Mouse (Mus musculus) neural tube, embryonic 10.5 days (tissue): Measurements from ENCODE around the gene Rarb.
A peak's percentile ranks its signal among the peaks of the same experiment; 100 is the strongest.

Source experiments
- DNase-seq: peaks from one replicate; pipeline ENCODE4 v3.0.0-alpha.2; 2017; ENCODE audit warnings: low spot score; ENCODE audit errors: extremely low spot score

Rarb gene

DNA sequence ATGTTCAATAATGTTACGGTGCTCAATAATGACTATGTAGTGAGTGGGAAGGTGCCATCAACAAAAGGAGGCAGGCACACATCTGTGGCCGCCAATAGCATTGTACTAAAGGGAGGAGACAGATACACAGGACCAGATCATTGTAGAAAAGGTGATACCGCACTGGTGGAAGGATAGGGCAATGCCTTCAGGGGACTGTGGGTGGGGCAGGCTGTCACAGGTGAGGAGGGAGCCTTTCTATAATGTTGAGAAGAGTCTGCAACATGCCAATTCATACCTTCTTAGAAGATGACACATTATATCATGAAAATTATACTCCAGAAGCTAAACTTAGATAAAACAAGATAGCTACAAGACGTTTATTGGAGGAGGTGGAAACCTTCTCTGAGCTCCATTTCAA, 381.6 kb downstream of the Rarb start:
- no peak for DNase-seq

DNA sequence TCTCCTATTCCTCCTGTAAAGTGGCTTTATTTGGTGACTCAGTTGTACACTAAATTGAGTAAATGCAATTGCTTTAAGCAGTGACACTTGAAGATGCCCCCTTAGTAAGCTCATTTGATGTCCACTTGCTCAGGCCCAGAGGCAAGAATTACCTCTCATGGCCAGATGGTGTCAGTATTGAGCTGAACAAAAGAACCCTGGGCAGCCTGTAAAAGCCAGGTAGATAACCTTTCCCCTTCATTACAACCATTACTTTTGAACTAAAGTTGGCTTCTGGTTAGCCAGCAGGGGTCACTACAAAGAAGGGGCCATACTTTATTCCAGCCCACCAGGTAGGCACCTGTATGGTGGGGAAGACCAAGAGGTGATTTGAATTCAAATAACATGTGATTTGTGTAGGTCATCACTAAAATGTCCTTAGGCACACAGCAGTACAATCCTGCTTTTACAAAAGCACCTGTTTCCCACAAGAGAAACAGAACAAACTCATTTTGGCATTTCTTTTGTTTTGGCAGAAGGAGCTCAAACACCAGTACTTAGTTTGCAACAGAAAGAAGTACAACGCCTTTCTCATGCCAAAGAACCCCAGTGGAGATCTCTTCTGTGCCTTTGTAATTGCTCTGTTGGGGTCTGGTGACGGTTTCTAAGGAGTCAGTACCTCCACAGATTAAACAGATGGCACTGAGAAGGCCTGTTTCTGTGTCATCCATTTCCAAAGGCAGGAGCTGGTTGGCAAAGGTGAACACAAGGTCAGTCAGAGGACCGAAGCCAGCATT, 384.4 kb downstream of the Rarb start:
- DNase-seq = peak; percentile 61

DNA sequence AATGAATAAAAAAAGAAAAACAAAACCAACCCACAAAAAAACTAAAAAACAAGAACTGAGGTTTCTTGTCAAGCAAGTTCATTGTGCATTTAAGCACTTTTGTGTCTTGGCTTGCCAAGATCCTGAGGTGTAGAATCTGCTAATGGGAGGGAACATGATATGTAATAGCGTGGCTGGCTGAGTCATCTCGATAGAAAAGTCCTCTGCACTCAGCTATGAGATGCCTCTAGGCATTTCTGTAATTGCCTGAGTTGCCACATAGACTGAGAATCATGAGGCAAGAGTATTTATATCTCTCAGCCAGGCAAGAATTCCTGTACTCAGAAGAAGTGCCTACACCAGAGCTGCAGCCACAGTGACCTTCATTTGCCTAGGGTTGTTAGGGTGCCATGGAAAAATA, 385.8 kb downstream of the Rarb start:
- DNase-seq = no peak

DNA sequence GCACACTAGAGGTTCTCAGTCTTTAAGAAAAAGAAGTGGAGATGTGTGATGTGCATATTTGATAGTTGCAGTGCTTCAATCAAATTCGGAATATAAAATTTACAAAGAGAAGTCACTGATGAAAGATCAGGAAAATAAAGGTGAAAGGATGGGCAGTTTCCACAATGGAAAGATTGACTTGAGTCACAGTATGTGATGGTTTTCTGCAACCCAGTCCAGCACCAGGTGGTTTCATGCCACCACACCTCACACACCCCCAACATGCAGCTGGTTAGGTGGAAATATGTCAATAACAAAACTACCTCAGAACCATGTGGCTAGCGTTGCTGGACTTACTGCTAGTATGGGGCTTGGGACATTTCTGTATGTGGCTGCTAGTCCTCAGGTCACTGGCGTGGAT, 386.4 kb downstream of the Rarb start:
- no peak for DNase-seq

DNA sequence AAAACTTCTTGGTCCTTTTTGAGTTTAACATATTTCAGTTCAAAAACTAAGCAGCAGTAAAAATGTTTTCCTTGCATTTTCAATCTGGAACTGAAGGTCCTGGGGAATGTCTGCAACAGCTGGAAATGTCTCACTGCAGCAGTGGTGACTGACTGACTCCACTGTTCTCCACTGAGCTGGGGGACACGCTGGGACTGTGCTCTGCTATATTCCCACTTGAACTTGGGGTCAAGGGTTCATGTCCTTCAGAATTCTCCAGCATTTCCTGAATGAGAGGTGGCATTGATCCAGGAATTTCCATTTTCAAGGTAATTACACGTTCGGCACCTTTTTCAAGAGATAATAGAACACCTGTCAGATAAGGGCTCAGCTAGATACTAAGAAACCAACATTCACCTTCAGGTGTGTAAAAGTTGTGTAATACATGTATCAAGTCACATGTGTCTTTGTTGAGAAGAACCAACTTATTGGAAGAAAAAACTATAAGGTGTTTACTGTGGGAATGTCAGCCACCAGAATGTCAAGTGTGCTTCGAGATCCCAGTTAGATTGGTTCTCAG, 386.9 kb downstream of the Rarb start:
- no peak for DNase-seq

DNA sequence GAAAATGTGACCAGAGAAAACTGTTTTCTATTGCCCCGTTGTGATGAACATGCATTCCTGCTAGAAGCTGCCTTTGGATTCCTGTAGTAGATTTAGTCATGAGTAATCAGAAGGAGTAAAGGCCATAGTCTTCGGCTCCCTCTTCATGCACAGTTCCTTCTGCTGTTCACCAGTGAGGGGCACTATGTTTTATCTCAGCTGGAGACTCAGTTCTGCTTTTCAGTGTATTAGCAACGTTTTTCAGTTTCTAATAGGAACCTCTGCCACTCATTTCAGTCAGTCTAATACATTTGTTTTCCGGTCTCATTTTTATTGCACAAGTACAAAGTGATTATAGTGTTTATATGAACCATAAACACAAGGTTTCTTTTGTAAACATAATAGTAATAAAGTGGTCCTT, 391.4 kb downstream of the Rarb start:
- DNase-seq = no peak

DNA sequence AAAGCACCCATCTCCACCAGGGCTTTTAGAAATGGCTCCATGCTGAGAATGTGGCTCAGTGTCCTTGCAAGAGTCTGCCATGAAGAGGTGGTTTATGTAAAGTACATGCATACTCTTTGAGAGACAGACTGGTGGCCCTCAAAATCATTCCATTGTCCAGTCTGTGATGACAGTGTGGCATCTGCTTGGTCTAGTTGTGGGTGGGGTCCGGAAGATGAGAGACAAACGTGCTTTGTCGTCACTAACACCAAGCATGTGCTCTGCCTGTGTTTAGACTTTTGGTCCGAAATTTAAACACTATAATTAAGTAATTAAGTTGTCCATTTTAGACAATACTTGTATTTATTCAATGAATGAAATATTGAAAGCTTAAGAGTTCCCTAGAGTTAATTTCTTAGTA, 404.8 kb downstream of the Rarb start:
- DNase-seq = no peak

DNA sequence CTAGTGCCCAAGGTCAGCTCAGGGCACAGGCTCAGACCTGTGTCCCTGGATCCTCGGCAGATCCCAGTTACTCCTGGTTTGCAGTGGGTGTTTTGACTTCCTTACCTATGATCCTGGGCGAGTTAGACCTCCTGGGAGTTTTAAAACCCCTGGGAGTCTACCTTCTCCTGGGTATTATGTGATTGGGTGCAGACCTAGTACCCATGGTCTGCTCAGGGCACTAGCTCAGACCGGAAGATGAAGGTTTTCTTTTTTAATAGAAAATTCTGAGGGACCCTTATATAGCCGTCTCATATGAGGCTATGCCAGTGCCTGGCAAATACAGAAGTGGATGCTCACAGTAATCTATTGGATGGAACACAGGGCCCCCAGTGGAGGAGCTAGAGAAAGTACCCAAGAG, 413.8 kb downstream of the Rarb start:
- no peak for DNase-seq

DNA sequence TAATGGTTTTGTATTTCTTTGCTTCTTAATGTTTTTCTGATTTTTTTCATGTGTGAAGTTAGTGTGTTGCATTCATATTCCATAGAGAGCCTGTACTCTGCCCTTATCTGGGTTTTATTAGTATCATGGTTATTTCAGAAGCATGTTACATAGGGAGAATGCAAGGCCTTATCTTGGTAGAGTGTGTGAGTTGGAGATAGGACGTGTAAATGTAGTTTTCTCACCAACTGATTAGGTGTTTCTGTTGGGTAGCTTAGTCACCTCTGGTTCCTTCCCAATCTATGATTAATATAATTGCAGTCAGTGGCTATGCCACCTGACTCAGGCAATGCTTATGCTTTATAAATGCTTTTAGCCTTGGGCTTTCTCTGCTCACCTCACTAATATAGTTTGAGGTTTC, 434.2 kb downstream of the Rarb start:
- DNase-seq = no peak
